Mouse (Mus musculus) midbrain, embryonic 12.5 days (tissue): ENCODE results near the gene Adra2c. TPM values are rescaled to one million over a fixed set of nuclear protein-coding genes. Genes with fewer than 3 reads are reported as not detected.
A peak's percentile ranks its signal among the peaks of the same experiment; 100 is the strongest.

Source experiments
- ATAC-seq: fragments of 200-750 bp; cut with Nextera tagmentation; 2 replicates; pipeline ENCODE4 v1.8.0; 2017; ENCODE audit warnings: low read depth, moderate TSS enrichment, moderate library complexity; ENCODE audit not compliant: low FRiP score
- H3K27ac ChIP-seq: fragments of 300-500 bp; sonication (generic); replicated peaks from 2 replicates; pipeline ENCODE4 v1.5.1; 2016; ENCODE audit warnings: mild to moderate bottlenecking
- H3K27me3 ChIP-seq: fragments of 300-500 bp; sonication (generic); 2 replicates; pipeline ENCODE4 v1.6.1; 2016; ENCODE audit warnings: mild to moderate bottlenecking
- H3K36me3 ChIP-seq: fragments of 300-500 bp; sonication (generic); 2 replicates; pipeline ENCODE4 v1.6.1; 2016
- H3K4me1 ChIP-seq: fragments of 300-500 bp; sonication (generic); 2 replicates; pipeline ENCODE4 v1.6.1; 2016
- H3K4me2 ChIP-seq: fragments of 300-500 bp; sonication (generic); replicated peaks from 2 replicates; pipeline ENCODE4 v1.6.1; 2016; ENCODE audit warnings: mild to moderate bottlenecking, moderate library complexity
- H3K4me3 ChIP-seq: fragments of 300-500 bp; sonication (generic); 2 replicates; pipeline ENCODE4 v1.5.1; 2016; ENCODE audit warnings: mild to moderate bottlenecking
- H3K9ac ChIP-seq: fragments of 300-500 bp; sonication (generic); replicated peaks from 2 replicates; pipeline ENCODE4 v1.6.1; 2016; ENCODE audit warnings: mild to moderate bottlenecking, moderate library complexity
- H3K9me3 ChIP-seq: fragments of 300-500 bp; sonication (generic); 2 replicates; pipeline ENCODE4 v1.6.1; 2016; ENCODE audit warnings: mild to moderate bottlenecking
- WGBS: fragments of 180-500 bp; shearing (Covaris S2); methylation state at CpG from one replicate; pipeline ENCODE4 v1.1.7; 2016; 5-methylcytosine and 5-hydroxymethylcytosine counted together
- polyA plus RNA-seq: library from polyadenylated mRNA; unstranded; fragments of >200 nt; fragmentation: Nextera tagmentation; extraction: Ambion mirVana; gene quantifications from 2 replicates; pipeline ENCODE4 v1.2.1, GENCODE M21; 2016

Adra2c gene
- polyA plus RNA-seq, 1 experiment from 2014 or later: not detected

GRCm38 (mm10) chr5:35313231-35313821 lies 35.2 kb downstream of the Adra2c start:
- H3K4me3 ChIP-seq: peak overlapping the region; percentile 31
- H3K36me3 ChIP-seq: no peaks in the 10 kb centered on the region
- H3K4me1 ChIP-seq: peaks cover 14% of the 10 kb centered on the region
- 0 out of 2 replicates have a peak overlapping the region, but pooled peaks have one; percentile 15 for H3K9ac ChIP-seq
- H3K27me3 ChIP-seq: peaks cover 28% of the 10 kb centered on the region
- no peaks in the 10 kb centered on the region for H3K9me3 ChIP-seq
- peak; percentile 27; the same call in 1 of the 2 replicates for ATAC-seq
- H3K27ac ChIP-seq: no peak overlapping the region
- WGBS: 2% methylated on average over 21 of the region's 21 CpGs
- H3K4me2 ChIP-seq: peak overlapping the region; percentile 42

- Histone ChIP-seq H3K4me2 (peak overlapping the region; percentile 42), H3K9me3 (no peaks in the 10 kb centered on the region), H3K27me3 (peaks cover 28% of the 10 kb centered on the region), H3K9ac (no peak overlapping the region), H3K4me1 (peaks cover 14% of the 10 kb centered on the region), H3K36me3 (no peaks in the 10 kb centered on the region), H3K4me3 (peak overlapping the region; percentile 31), H3K27ac (no peak overlapping the region)
- 20% methylated on average over 18 of the region's 18 CpGs for WGBS
- ATAC-seq: no peak; the same call in 1 of the 2 replicates
Observed at GRCm38 (mm10) chr5:35313826-35314586, 35.9 kb downstream of the Adra2c start.

DNA sequence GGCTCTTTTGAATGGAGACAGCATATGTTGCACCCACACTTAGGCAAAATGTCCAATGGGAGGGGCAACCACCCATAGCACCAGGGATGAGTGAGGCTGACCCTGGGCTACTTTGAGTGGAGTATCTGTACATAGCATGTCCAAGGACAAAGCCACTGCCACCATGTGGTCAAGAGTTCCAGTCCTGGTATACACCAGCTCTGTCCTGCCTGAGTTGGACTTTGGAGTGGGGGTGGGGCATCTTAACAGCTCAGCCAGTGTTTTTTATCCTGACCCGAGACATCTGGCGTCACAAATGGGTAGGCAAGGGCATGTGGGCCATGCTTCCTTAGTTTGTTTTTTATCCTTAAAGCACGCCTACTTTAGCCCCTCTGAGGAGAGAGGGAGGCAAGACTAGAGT lies 36.5 kb downstream of the Adra2c start:
- no peak overlapping the region for H3K9ac ChIP-seq
- no peak overlapping the region for H3K27ac ChIP-seq
- H3K36me3 ChIP-seq: no peaks in the 10 kb centered on the region
- peaks cover 28% of the 10 kb centered on the region for H3K27me3 ChIP-seq
- no peak overlapping the region for H3K4me2 ChIP-seq
- H3K4me3 ChIP-seq: no peak overlapping the region
- H3K4me1 ChIP-seq: peaks cover 13% of the 10 kb centered on the region
- 53% methylated on average over 3 of the region's 3 CpGs for WGBS
- no peaks in the 10 kb centered on the region for H3K9me3 ChIP-seq
- no peak for ATAC-seq

- H3K9ac ChIP-seq: no peak overlapping the region
- no peak overlapping the region for H3K4me3 ChIP-seq
- peaks cover 28% of the 10 kb centered on the region for H3K27me3 ChIP-seq
- H3K27ac ChIP-seq: no peak overlapping the region
- H3K9me3 ChIP-seq: no peaks in the 10 kb centered on the region
- no peak overlapping the region for H3K4me2 ChIP-seq
- H3K4me1 ChIP-seq: peaks cover 12% of the 10 kb centered on the region; the same call in 1 of the 2 replicates
- H3K36me3 ChIP-seq: no peaks in the 10 kb centered on the region
- ATAC-seq: no peak
- WGBS: 80% methylated on average over 3 of the region's 3 CpGs
Observed at GRCm38 (mm10) chr5:35315204-35315603, 37.1 kb downstream of the Adra2c start.

- ATAC-seq: no peak
- H3K27me3 ChIP-seq: 0 out of 2 replicates have a peak, but pooled peaks cover 3% of the 10 kb centered on the region
Observed at GRCm38 (mm10) chr5:35320650-35321049, 42.5 kb downstream of the Adra2c start.

GRCm38 (mm10) chr5:35330822-35331221 lies 52.7 kb downstream of the Adra2c start:
- ATAC-seq: no peak

More at GRCm38 (mm10) chr5:35320650-35321049, 42.5 kb downstream of the Adra2c start:
- Histone ChIP-seq H3K36me3 (no peaks in the 10 kb centered on the region), H3K27ac (no peak overlapping the region), H3K4me2 (no peak overlapping the region), H3K4me3 (no peak overlapping the region), H3K4me1 (no peaks in the 10 kb centered on the region), H3K9me3 (no peaks in the 10 kb centered on the region), H3K9ac (no peak overlapping the region)
- 92% methylated on average over 2 of the region's 2 CpGs for WGBS

More at GRCm38 (mm10) chr5:35330822-35331221, 52.7 kb downstream of the Adra2c start:
- Histone ChIP-seq H3K9me3 (no peaks in the 10 kb centered on the region), H3K9ac (no peak overlapping the region), H3K4me2 (no peak overlapping the region), H3K4me3 (no peak overlapping the region), H3K27me3 (0 out of 2 replicates have a peak, but pooled peaks cover 5% of the 10 kb centered on the region), H3K4me1 (no peaks in the 10 kb centered on the region; the same call in 1 of the 2 replicates), H3K36me3 (no peaks in the 10 kb centered on the region), H3K27ac (no peak overlapping the region)
- 69% methylated on average over 4 of the region's 4 CpGs for WGBS

Other genes with a start within 250 kb of the Adra2c start
- 0.31 and 0.33 TPM in 2 replicates for gene Hgfac, start 236.8 kb upstream of the Adra2c start, polyA plus RNA-seq
- 0.42 and 0.46 TPM in 2 replicates for gene Dok7, start 221.6 kb upstream of the Adra2c start, polyA plus RNA-seq
- gene Lrpap1, start 172.6 kb upstream of the Adra2c start, polyA plus RNA-seq: 100 and 112 TPM in 2 replicates
- 0.73 and 1.2 TPM in 2 replicates for gene Hmx1, start 110.8 kb downstream of the Adra2c start, polyA plus RNA-seq
- gene Cpz, start 247.4 kb downstream of the Adra2c start, polyA plus RNA-seq: 5.4 and 7.0 TPM in 2 replicates